Mouse (Mus musculus): ENCODE results near the gene Hist1h3d. TPM values are rescaled to one million over a fixed set of nuclear protein-coding genes. Genes with fewer than 3 reads are reported as not detected.
"Not testable (repeated sequence)": the region's sequence is repeated elsewhere in the genome, so short reads cannot be mapped to it uniquely, and the experiment has no call there.

Gene Hist1h3d
- polyA plus RNA-seq, 1 experiment from 2014 or later: 4.6 TPM

DNA sequence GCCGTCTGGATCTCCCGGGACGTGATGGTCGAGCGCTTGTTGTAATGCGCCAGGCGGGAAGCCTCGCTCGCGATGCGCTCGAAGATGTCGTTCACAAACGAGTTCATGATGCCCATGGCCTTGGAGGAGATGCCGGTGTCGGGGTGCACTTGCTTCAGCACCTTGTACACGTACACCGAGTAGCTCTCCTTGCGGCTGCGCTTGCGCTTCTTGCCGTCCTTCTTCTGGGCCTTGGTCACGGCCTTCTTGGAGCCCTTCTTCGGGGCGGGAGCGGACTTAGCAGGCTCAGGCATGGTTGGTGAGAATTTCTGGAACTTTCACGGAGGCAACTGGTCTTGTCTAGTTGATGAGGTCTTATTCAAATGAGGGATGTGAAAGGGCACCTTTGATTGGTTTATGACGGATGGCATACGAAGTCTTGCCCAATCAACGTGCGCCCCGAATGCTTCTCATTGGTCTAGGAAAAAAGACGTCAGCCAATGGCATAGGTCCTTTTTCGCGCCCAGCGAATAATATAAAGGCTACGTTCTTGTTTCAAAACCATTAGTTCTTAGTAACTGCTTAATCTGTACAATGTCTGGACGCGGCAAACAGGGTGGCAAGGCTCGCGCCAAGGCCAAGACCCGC is 1.6 kb upstream of the Hist1h3d start, which contains the start of the genes Hist1h2bf and Hist1h2ad:
Gene Hist1h2bf (minus strand): TSS at position 299 of the 627 bp plus-strand sequence.
Gene Hist1h2ad (plus strand): TSS at position 484 of the 627 bp plus-strand sequence.
- H3K4me2 ChIP-seq (replicated peaks): peak within 1 kb of the TSS; percentile 68
- not testable (repeated sequence) for H3K9me3 ChIP-seq, H3K36me3 ChIP-seq, H3K27me3 ChIP-seq
- H3K27ac ChIP-seq (replicated peaks): peak within 1 kb of the TSS; percentile 87
- ATAC-seq (ENCODE audit: low FRiP score, low read depth): peak; percentile 89
- H3K4me1 ChIP-seq: peaks cover 32% of the 10 kb centered on the region
- WGBS: under 1% methylated on average over 42 of the region's 42 CpGs
- H3K4me3 ChIP-seq: peak within 1 kb of the TSS; percentile 47
- H3K9ac ChIP-seq (replicated peaks): peak within 1 kb of the TSS; percentile 46; the same call in 1 of the 2 replicates

DNA sequence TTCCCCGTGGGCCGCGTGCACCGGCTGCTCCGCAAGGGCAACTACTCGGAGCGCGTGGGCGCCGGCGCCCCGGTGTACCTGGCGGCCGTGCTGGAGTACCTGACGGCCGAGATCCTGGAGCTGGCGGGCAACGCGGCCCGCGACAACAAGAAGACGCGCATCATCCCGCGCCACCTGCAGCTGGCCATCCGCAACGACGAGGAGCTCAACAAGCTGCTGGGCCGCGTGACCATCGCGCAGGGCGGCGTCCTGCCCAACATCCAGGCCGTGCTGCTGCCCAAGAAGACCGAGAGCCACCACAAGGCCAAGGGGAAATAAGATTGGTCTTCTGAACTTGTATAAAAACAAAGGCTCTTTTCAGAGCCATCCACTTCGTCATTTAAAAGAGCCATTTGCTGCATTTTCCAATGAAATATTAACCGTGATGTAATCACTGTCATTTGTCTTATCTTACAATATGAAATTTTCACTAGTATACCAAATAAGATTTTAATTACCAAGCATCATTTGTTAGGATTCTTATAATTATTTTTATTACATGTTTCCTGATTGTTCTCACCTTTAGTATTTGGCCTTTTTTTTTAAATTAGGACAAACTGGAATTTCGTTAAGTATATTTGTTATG is 905 bp upstream of the Hist1h3d start:
- Histone ChIP-seq H3K4me2 (replicated peaks) (peak overlapping the region; percentile 68), H3K4me3 (peak overlapping the region; percentile 47), H3K27ac (replicated peaks) (peak overlapping the region; percentile 87), H3K4me1 (peaks cover 32% of the 10 kb centered on the region), H3K9ac (replicated peaks) (0 out of 2 replicates have a peak overlapping the region, but pooled peaks have one; percentile 46)
- H3K36me3 ChIP-seq; ATAC-seq (ENCODE audit: low FRiP score, low read depth); H3K9me3 ChIP-seq; H3K27me3 ChIP-seq: not testable (repeated sequence)
- under 1% methylated on average over 10 of the region's 39 CpGs for WGBS

DNA sequence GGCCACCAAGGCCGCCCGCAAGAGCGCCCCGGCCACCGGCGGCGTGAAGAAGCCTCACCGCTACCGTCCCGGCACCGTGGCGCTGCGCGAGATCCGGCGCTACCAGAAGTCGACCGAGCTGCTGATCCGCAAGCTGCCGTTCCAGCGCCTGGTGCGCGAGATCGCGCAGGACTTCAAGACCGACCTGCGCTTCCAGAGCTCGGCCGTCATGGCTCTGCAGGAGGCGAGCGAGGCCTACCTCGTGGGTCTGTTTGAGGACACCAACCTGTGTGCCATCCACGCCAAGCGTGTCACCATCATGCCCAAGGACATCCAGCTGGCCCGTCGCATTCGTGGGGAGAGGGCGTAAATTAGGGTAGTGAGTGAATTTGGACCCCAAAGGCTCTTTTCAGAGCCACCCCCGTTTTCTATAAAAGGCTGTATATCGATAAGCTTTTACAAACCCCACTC is 326 bp downstream of the Hist1h3d start:
- H3K27ac ChIP-seq (replicated peaks): peak overlapping the region; percentile 80
- not testable (repeated sequence) for H3K9me3 ChIP-seq; H3K36me3 ChIP-seq; ATAC-seq (ENCODE audit: low FRiP score, low read depth); H3K27me3 ChIP-seq
- peaks cover 29% of the 10 kb centered on the region for H3K4me1 ChIP-seq
- peak overlapping the region; percentile 75 for H3K9ac ChIP-seq (replicated peaks)
- H3K4me2 ChIP-seq (replicated peaks): peak overlapping the region; percentile 66
- peak overlapping the region; percentile 47 for H3K4me3 ChIP-seq
- WGBS: under 1% methylated on average over 9 of the region's 40 CpGs

DNA sequence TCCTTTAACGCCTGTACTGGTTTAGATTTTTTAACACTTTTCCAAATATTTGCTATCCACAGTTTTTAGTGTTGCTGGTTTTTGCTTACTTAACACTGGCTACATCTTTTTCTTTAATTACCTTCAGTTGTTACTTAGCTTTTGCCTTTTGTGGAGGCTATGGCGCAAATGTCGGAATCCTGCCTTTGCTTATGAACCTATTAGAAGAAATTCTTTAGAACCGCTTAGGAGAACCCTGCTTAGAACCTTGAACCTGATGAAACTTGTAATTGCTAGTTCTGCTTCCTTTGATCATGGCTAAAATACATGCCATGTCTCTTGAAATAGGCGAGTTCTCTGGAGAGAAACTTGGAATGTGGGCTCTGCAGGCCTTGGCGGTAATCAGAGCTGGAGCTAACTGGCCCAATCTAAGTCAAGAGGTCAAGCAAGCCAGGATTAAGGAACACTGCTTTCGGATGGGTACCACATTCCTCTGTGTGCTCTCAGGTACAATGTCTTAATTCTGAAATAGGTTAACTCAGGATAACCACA is 853 bp downstream of the Hist1h3d start:
- H3K27me3 ChIP-seq: no peaks in the 10 kb centered on the region
- ATAC-seq (ENCODE audit: low FRiP score, low read depth): no peak
- H3K27ac ChIP-seq (replicated peaks): peak overlapping the region; percentile 80
- peak overlapping the region; percentile 66 for H3K4me2 ChIP-seq (replicated peaks)
- H3K9ac ChIP-seq (replicated peaks): peak overlapping the region; percentile 75
- no peaks in the 10 kb centered on the region for H3K36me3 ChIP-seq
- WGBS: 2% methylated on average over 7 of the region's 7 CpGs
- peak overlapping the region; percentile 47 for H3K4me3 ChIP-seq
- no peaks in the 10 kb centered on the region for H3K9me3 ChIP-seq
- H3K4me1 ChIP-seq: peaks cover 29% of the 10 kb centered on the region

DNA sequence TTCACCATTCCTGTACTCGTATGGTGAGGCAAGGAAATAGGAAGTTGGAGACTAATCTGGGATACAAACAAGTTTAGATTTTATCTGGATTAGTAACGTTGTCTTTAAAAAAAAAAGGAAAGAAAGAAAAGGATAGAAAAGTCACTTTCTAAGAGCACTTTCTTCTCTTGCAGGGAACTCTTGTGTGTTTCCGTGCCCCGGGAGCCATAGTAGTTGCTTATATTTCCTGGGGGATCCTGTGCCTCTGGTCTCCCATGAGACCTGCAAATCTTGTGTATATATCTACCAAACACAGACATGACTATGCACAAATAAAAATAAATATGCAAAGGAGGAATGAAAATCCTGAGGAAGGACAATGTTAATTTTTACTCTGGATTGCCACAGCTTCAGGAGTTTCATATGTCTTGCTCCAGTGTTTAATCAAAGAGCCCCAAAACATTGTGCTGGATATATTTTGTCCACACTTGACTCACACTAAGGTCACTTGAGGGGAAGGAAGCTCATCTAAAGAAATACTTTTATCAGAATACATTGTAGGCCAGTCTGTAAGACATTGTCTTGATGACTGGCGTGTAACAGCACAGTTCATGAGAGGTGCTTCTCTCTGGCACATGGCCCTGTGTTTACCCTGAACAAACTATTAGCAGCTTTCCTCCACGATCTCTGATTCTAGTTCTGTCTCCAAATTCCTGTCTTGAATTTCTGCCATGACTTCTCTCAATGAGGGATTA is 1.5 kb downstream of the Hist1h3d start:
- Histone ChIP-seq H3K4me1 (peaks cover 30% of the 10 kb centered on the region), H3K9ac (replicated peaks) (peak overlapping the region; percentile 75), H3K27ac (replicated peaks) (peak overlapping the region; percentile 80), H3K9me3 (no peaks in the 10 kb centered on the region), H3K36me3 (no peaks in the 10 kb centered on the region), H3K4me2 (replicated peaks) (peak overlapping the region; percentile 66), H3K4me3 (peak overlapping the region; percentile 47), H3K27me3 (no peaks in the 10 kb centered on the region)
- no peak for ATAC-seq (ENCODE audit: low FRiP score, low read depth)
- WGBS: 51% methylated on average over 6 of the region's 6 CpGs

DNA sequence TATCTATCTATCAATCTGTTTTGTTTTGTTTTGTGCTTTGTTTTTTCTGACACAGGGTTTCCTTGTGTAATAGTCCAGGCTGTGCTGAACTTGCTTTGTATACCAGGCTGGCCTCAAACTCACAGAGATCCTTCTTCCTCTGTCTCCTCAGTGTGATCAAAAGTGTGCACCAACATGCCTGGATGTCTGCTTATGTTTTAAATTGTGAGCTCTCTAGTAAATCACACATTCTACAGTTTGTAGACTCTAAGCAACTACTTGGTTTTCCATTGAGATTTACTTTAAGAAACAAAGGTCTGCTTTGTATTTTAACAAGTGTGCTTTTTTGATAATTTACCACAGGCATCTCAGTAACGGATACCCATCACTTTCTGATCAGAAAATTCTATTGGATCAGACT is 2.3 kb downstream of the Hist1h3d start:
- Histone ChIP-seq H3K4me3 (no peak overlapping the region), H3K4me2 (replicated peaks) (no peak overlapping the region), H3K4me1 (peaks cover 32% of the 10 kb centered on the region), H3K9ac (replicated peaks) (no peak overlapping the region), H3K36me3 (no peaks in the 10 kb centered on the region), H3K9me3 (no peaks in the 10 kb centered on the region), H3K27me3 (no peaks in the 10 kb centered on the region), H3K27ac (replicated peaks) (no peak overlapping the region)
- 90% methylated on average over 1 of the region's 1 CpGs for WGBS
- ATAC-seq (ENCODE audit: low FRiP score, low read depth): no peak

DNA sequence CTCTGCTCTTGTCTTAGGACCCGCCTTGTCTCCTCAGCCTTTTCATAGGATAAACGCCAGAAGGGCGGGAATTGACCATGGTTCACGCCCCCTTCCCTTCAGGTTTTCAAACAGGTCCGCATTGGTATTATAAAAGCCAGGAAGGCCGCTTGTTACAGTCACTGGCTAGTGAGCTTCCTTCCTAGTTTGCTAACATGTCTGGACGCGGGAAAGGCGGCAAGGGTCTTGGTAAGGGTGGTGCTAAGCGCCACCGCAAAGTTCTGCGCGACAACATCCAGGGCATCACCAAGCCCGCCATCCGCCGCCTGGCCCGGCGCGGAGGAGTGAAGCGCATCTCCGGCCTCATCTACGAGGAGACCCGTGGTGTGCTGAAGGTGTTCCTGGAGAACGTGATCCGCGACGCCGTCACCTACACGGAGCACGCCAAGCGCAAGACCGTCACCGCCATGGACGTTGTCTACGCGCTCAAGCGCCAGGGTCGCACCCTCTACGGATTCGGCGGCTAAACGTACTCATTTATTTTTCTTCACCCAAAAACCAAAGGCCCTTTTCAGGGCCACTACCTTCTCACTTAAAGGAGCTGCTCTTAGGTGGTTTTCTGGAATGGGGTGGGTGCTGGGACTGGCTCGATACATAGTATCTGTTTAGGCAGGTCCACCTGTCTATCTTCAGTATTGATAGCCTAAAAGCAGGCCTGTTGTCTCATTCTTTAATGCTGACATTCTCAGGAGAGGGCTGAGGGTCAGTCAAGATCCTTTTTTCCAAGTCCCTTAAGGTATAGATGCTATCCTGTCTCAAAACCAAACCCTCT is 6.0 kb downstream of the Hist1h3d start, which contains the start of gene Hist1h4d:
Gene Hist1h4d (plus strand): TSS at position 191 of the 811 bp plus-strand sequence.
- Histone ChIP-seq H3K4me1 (peaks cover 38% of the 10 kb centered on the region), H3K4me2 (replicated peaks) (peak within 1 kb of the TSS; percentile 82), H3K9me3 (no peaks in the 10 kb centered on the region), H3K9ac (replicated peaks) (peak within 1 kb of the TSS; percentile 70), H3K36me3 (no peaks in the 10 kb centered on the region), H3K27ac (replicated peaks) (peak within 1 kb of the TSS; percentile 95), H3K27me3 (no peaks in the 10 kb centered on the region), H3K4me3 (peak within 1 kb of the TSS; percentile 51)
- ATAC-seq (ENCODE audit: low FRiP score, low read depth): peak; percentile 89
- WGBS: under 1% methylated on average over 43 of the region's 43 CpGs

DNA sequence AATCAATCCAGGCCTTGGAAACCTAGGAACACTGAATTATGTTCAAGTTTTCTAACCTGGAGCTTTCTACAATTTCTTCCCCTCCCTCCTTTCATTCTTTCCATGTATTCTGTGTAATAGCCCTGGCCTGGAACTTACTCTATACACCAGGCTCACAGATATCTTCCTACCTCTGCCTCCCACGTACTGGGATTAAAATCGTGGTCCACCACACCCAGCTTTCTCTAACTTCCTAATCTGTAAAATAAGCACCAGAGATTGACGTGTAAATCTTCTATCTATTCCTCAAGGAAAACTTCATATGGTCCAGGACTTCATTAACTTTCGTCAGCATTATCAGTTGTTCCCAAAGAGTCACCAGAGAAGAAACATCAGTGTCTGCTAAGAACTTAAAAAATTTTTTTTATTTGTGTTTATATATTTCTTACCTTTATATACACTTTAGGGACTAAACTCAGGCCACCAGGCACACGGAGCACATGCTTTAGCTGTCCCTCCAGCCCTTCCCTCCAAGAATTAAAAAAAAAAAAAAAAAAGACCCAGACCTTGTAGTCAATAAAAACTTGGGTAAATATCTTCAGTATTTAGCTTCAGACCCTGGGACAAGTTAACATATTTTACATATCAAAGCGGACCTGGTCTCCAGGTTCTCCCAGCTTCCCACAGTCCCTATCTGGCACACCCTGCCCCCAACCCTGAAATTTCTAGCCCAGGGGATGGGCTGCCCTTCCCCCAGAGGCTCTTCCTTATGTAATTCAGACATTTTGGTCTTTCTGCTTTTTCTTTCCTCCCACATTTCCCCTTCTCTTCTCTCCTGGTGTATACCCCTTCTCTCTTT is 6.9 kb downstream of the Hist1h3d start:
- H3K36me3 ChIP-seq: no peaks in the 10 kb centered on the region
- peak overlapping the region; percentile 70 for H3K9ac ChIP-seq (replicated peaks)
- H3K9me3 ChIP-seq: no peaks in the 10 kb centered on the region
- 4% methylated on average over 6 of the region's 6 CpGs for WGBS
- H3K4me3 ChIP-seq: peak overlapping the region; percentile 51
- H3K4me1 ChIP-seq: peaks cover 34% of the 10 kb centered on the region
- no peaks in the 10 kb centered on the region for H3K27me3 ChIP-seq
- peak overlapping the region; percentile 82 for H3K4me2 ChIP-seq (replicated peaks)
- no peak for ATAC-seq (ENCODE audit: low FRiP score, low read depth)
- peak overlapping the region; percentile 95 for H3K27ac ChIP-seq (replicated peaks)

DNA sequence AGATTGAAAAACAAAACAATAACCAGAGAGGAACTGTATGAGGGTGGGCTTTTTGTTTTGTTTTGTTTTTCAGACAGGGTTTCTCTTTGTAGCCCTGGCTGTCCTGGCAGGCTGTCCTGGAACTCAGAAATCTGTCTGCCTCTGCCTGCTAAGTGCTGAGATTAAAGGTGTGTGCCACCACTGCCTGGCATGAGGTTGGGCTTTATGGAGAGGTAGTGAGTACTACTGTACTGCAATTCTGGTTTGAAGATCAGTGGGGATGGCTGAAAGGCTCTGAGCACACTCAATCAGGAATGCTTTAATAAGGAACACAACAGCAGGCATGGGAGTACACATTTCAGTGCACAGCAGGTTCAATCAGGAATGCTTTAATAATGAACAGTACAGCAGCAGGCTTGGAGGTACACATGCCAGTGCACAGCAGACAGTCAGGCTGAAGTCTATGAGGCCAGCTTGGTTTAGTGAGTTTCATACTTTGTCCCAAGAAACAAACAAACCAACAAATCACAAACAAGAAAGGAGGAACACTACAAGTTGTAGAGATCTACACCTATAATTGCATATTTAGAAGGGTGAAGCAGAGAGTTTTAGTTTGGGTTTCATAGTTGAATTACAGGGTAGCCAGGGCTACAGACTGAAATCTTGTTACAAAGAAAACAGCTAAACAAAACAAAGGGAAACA is 8.0 kb downstream of the Hist1h3d start:
- Histone ChIP-seq H3K4me3 (no peak overlapping the region), H3K9ac (replicated peaks) (no peak overlapping the region), H3K27ac (replicated peaks) (peak overlapping the region; percentile 95), H3K9me3 (no peaks in the 10 kb centered on the region), H3K36me3 (no peaks in the 10 kb centered on the region), H3K4me2 (replicated peaks) (peak overlapping the region; percentile 82), H3K4me1 (peaks cover 34% of the 10 kb centered on the region), H3K27me3 (no peaks in the 10 kb centered on the region)
- no peak for ATAC-seq (ENCODE audit: low FRiP score, low read depth)

DNA sequence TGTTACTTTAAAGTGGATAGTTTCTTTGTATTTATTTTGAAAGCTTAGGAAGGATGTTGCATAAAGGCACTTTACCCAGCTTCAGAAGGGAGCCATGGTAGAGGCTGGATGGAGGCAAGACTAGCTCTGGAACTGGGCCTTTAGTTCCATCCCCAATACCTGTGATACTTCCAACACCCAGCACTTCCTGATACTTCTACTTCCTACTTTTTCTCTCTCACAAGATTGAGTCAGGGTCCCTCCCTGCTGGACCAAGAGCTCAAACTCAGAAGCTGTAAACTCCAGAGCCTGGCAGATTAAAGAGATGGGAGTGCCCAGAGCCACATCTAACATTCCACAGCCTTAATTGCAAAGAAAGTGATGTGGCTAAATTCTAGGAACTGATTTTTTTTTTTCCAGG is 8.8 kb downstream of the Hist1h3d start:
- Histone ChIP-seq H3K4me1 (peaks cover 34% of the 10 kb centered on the region), H3K4me2 (replicated peaks) (peak overlapping the region; percentile 77), H3K27ac (replicated peaks) (peak overlapping the region; percentile 95), H3K4me3 (peak overlapping the region; percentile 48; the same call in 1 of the 2 replicates), H3K36me3 (no peaks in the 10 kb centered on the region), H3K27me3 (no peaks in the 10 kb centered on the region), H3K9ac (replicated peaks) (peak overlapping the region; percentile 62; the same call in 1 of the 2 replicates), H3K9me3 (no peaks in the 10 kb centered on the region)
- no peak for ATAC-seq (ENCODE audit: low FRiP score, low read depth)

All from midbrain, embryonic 12.5 days (tissue).